Mouse (Mus musculus) brown adipose tissue, adult 24 weeks (tissue): ENCODE results near the gene Ppfibp1. TPM values are rescaled to one million over a fixed set of nuclear protein-coding genes. Genes with fewer than 3 reads are reported as not detected.

ENCODE experiments used
- H3K27ac ChIP-seq: fragments of 200-500 bp; replicated peaks from 2 replicates; pipeline ENCODE4 v1.5.1; 2012; ENCODE audit warnings: low read depth, mild to moderate bottlenecking, low read length
- H3K4me1 ChIP-seq: fragments of 200-500 bp; 2 replicates; pipeline ENCODE4 v1.6.1; 2012; ENCODE audit warnings: low read length, mixed read lengths; ENCODE audit not compliant: control insufficient read depth, insufficient read depth, insufficient read length
- H3K4me3 ChIP-seq: fragments of 200-500 bp; 2 replicates; pipeline ENCODE4 v1.5.1; 2012; ENCODE audit warnings: low read depth, mild to moderate bottlenecking, low read length, moderate library complexity; ENCODE audit not compliant: insufficient read depth
- polyA plus RNA-seq: library from polyadenylated mRNA; stranded (reverse); fragments of >200 nt; gene quantifications from 2 replicates; pipeline ENCODE4 v1.2.4, GENCODE M21; 2012; ENCODE audit not compliant: missing spikeins, insufficient read depth, insufficient read length

The Ppfibp1 gene
- polyA plus RNA-seq, 1 experiment = 25.4 TPM

GRCm38 (mm10) chr6:146973406-146973805 lies 85.1 kb downstream of the Ppfibp1 start:
- Histone ChIP-seq H3K4me3 (no peak overlapping the region), H3K4me1 (peaks cover 2% of the 10 kb centered on the region), H3K27ac (no peak overlapping the region)

GRCm38 (mm10) chr6:146973830-146974229 lies 85.5 kb downstream of the Ppfibp1 start:
- no peak overlapping the region for H3K27ac ChIP-seq
- H3K4me1 ChIP-seq = peaks cover 2% of the 10 kb centered on the region
- H3K4me3 ChIP-seq = no peak overlapping the region

GRCm38 (mm10) chr6:146976446-146976845 lies 88.2 kb downstream of the Ppfibp1 start:
- peaks cover 3% of the 10 kb centered on the region for H3K4me1 ChIP-seq
- no peak overlapping the region for H3K4me3 ChIP-seq
- H3K27ac ChIP-seq = no peak overlapping the region

DNA sequence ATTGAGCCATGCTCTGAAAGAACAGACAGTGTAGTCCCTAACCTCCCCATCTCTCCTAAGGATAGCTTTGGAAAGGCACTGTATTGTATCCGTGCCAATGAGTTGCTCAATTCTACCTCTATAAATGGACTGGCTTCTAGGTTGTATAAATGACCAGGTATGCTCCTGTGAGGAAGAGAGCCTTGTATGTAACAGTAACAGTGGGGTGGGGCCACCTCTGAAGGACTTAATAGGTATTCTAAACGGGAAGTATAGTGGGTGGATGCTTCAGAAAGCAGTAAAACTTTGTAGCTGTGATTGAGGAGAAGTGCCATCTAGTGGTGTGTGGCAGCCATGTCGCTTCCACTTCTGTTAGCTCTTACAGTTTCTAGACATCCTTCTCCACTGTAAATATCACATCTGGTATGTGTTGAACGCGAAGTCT lies 90.4 kb downstream of the Ppfibp1 start:
- H3K27ac ChIP-seq = no peak overlapping the region
- H3K4me3 ChIP-seq = no peak overlapping the region
- H3K4me1 ChIP-seq = peaks cover 3% of the 10 kb centered on the region; the same call in 1 of the 2 replicates

DNA sequence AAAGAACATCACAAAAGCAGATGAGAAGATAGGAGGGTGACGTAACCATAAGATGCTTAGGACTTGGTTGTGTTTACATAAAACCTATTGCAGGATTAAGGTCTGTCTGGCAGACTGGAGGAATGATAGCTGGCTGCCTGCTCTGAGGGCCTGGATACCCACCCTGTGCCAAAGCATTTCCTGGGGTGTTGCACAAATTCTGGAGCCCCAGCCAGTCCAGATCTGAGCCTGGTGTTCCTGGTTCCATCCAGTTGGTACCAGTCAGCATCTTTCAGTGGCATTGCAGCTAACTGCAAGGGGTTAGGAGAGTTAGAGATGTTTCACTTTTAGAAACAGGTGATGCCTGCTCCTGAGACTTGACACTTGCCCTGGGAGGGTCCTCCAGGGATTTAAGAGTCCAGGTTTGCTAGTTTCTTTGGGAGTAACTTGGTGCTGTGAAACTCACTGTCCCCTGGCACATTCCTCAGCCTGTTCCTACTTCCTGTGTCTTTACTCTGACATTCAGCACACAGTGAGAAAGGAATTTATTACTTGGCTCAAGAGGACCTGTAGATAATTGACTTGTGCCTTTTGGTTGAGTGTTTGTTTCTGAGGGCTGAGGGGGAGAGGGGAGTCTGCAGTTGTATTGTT lies 90.9 kb downstream of the Ppfibp1 start:
- Histone ChIP-seq H3K4me1 (peaks cover 3% of the 10 kb centered on the region; the same call in 1 of the 2 replicates), H3K4me3 (no peak overlapping the region), H3K27ac (no peak overlapping the region)

DNA sequence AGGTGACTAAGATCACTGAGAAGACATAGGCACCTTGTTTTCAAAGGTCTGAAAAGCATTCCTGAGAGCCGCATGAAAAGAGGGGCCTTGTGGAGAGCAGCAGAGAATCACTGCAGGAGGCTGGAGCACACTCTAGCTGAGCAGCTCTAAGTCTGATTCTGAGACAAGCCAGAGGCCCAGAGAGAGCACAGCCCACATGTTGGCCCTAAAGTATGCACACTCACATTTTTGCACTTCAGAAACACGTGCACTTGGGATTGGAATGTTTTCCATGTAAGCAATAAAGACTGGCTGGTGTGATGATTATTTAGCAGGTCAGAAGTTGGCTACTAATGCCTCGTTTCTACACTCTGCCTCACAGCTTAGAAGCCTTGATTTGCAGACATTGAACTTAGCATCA lies 91.7 kb downstream of the Ppfibp1 start:
- no peak overlapping the region for H3K27ac ChIP-seq
- peaks cover 3% of the 10 kb centered on the region; the same call in 1 of the 2 replicates for H3K4me1 ChIP-seq
- H3K4me3 ChIP-seq = no peak overlapping the region

GRCm38 (mm10) chr6:146981249-146981835 lies 93.1 kb downstream of the Ppfibp1 start:
- Histone ChIP-seq H3K4me1 (peaks cover 7% of the 10 kb centered on the region), H3K27ac (no peak overlapping the region), H3K4me3 (no peak overlapping the region)

DNA sequence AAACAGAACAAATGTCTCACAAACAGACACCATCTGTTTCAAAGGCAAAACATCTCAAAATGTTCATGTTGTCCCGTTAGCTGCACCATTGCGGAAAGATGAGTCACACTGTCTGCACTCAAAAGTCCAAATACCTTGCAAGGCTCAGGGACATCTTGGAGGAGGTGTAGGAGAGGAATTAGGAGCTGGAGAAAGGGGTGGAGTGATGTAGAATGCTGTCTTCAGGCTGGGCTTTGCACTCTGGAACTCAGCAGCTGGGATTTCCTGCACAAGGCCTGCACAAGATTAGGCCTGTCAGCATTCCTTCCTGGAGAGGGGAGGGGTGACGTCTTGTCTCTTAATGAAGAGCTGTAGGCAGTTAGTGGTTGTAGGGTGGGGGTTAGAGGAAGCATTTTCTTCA lies 96.3 kb downstream of the Ppfibp1 start:
- Histone ChIP-seq H3K4me1 (peaks cover 7% of the 10 kb centered on the region), H3K4me3 (no peak overlapping the region), H3K27ac (no peak overlapping the region)

- H3K27ac ChIP-seq = no peak overlapping the region
Observed at GRCm38 (mm10) chr6:146994236-146994635, 105.9 kb downstream of the Ppfibp1 start.

GRCm38 (mm10) chr6:146995391-146995790 lies 107.1 kb downstream of the Ppfibp1 start:
- Histone ChIP-seq H3K4me1 (no peaks in the 10 kb centered on the region), H3K4me3 (no peak overlapping the region), H3K27ac (no peak overlapping the region)

More at GRCm38 (mm10) chr6:146994236-146994635, 105.9 kb downstream of the Ppfibp1 start:
- Histone ChIP-seq H3K4me1 (no peaks in the 10 kb centered on the region), H3K4me3 (no peak overlapping the region)

DNA sequence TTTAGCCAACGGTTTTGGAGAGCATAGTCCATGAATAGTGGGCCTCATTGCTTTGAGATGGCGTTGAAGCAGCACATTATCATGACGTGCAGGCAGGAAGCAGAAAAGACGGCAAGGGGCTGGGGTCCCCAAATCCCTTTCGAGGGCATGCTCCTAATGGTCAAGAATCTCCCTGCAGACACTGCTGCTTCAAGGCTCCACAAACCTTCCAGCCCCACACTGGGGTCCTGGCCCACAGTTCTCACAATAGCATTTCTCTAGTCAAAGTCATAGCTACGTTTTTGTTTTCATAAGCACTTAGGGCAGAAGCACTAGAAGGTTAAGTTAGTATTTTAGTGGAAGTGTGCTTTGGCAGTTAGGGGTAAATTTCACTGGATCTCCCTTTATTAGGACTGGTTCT lies 107.6 kb downstream of the Ppfibp1 start:
- Histone ChIP-seq H3K4me3 (no peak overlapping the region), H3K27ac (no peak overlapping the region), H3K4me1 (no peaks in the 10 kb centered on the region)

DNA sequence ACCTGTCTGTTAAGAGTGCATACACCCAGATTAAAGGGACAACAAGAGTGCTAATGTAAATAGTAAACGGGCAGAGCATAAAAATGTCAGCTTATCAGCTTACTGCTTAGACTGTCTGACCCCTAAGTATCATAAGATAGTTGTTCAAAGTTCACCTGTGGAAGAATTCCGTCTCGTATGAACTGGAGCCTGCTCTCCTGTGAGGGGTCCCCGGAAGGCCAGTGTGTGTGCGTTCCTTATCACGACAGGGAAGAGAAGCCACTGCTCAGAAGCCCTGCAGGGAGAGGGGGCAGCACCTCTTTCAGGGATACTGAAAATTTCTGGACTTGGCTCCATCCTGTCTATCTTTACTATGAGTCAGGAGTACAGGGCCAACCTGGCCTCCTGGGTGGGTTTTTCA lies 108.7 kb downstream of the Ppfibp1 start:
- Histone ChIP-seq H3K4me3 (no peak overlapping the region), H3K4me1 (no peaks in the 10 kb centered on the region), H3K27ac (no peak overlapping the region)

- Histone ChIP-seq H3K4me1 (no peaks in the 10 kb centered on the region), H3K4me3 (no peak overlapping the region), H3K27ac (no peak overlapping the region)
Observed at GRCm38 (mm10) chr6:146998710-146999109, 110.4 kb downstream of the Ppfibp1 start.

- no peaks in the 10 kb centered on the region for H3K4me1 ChIP-seq
- H3K4me3 ChIP-seq = no peak overlapping the region
- H3K27ac ChIP-seq = no peak overlapping the region
Observed at GRCm38 (mm10) chr6:146999302-146999701, 111.0 kb downstream of the Ppfibp1 start.

DNA sequence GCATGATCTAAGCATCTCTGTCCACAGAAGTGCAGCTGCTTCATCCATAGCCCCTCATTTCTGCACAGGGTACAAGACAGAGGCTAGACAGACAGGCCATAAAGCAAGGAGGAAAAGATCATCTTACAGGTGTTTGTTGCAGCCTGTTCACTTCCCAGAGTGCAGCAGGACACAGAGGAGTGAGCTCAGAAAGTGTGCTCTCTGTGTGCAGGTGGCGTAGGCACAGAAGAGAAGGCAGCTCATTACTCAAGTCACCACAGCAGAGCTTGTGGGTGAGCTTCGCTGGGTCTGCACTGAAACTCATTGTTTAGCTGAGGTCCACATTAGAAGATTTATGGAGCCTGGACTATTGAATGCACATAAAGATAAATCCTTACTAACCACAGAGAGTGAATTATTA lies 111.5 kb downstream of the Ppfibp1 start:
- Histone ChIP-seq H3K4me1 (no peaks in the 10 kb centered on the region), H3K27ac (no peak overlapping the region), H3K4me3 (no peak overlapping the region)

DNA sequence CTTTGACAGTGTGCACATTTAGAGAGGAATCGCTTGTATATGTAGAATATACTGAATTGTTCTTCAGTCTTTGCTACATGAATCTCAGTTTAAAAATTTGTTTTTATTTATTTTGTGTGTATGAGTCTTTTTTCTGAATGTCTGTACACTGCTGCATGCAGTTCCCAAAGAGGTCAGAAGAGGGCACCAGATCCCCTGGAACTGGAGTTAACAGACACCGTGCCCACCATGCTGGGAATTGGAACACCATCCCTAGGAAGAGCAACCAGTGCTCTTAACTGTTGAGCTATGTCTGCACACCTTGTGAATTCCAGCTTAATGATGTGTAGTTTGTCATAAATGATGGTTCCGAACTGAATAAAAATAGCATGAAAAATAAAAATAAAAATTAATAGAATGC lies 119.9 kb downstream of the Ppfibp1 start:
- no peaks in the 10 kb centered on the region for H3K4me1 ChIP-seq
- no peak overlapping the region for H3K27ac ChIP-seq
- no peak overlapping the region for H3K4me3 ChIP-seq
